Mouse (Mus musculus) neural tube, embryonic 13.5 days (tissue): Measurements from ENCODE around the gene Trdmt1. TPM values are rescaled to one million over a fixed set of nuclear protein-coding genes. Genes with fewer than 3 reads are reported as not detected.

Experiments used
- ATAC-seq: fragments of 200-750 bp; cut with Nextera tagmentation; 2 replicates; pipeline ENCODE4 v1.8.0; 2017; ENCODE audit warnings: low read depth, mild to moderate bottlenecking, moderate TSS enrichment, moderate library complexity
- H3K27ac ChIP-seq: fragments of 300-500 bp; sonication (generic); replicated peaks from 2 replicates; pipeline ENCODE4 v1.5.1; 2015; ENCODE audit warnings: moderate library complexity, mild to moderate bottlenecking, inconsistent platforms
- H3K27me3 ChIP-seq: fragments of 300-500 bp; sonication (generic); 2 replicates; pipeline ENCODE4 v1.6.1; 2015; ENCODE audit warnings: mild to moderate bottlenecking, inconsistent platforms
- H3K36me3 ChIP-seq: fragments of 300-500 bp; sonication (generic); 2 replicates; pipeline ENCODE4 v1.6.1; 2015; ENCODE audit warnings: mild to moderate bottlenecking, inconsistent platforms
- H3K4me1 ChIP-seq: fragments of 300-500 bp; sonication (generic); replicated peaks from 2 replicates; pipeline ENCODE4 v1.6.1; 2015; ENCODE audit warnings: inconsistent platforms
- H3K4me2 ChIP-seq: fragments of 300-500 bp; sonication (generic); 2 replicates; pipeline ENCODE4 v1.6.1; 2015; ENCODE audit warnings: inconsistent platforms, mild to moderate bottlenecking, moderate library complexity
- H3K4me3 ChIP-seq: fragments of 300-500 bp; sonication (generic); 2 replicates; pipeline ENCODE4 v1.5.1; 2015; ENCODE audit warnings: mild to moderate bottlenecking, inconsistent platforms
- H3K9ac ChIP-seq: fragments of 300-500 bp; sonication (generic); 2 replicates; pipeline ENCODE4 v1.6.1; 2015; ENCODE audit warnings: moderate library complexity, mild to moderate bottlenecking, inconsistent platforms
- H3K9me3 ChIP-seq: fragments of 300-500 bp; sonication (generic); 2 replicates; pipeline ENCODE4 v1.6.1; 2016; ENCODE audit warnings: inconsistent platforms
- WGBS: fragments of 180-500 bp; shearing (Covaris S2); methylation state at CpG from one replicate; pipeline ENCODE4 v1.1.7; 2015; 5-methylcytosine and 5-hydroxymethylcytosine counted together
- polyA plus RNA-seq: library from polyadenylated mRNA; unstranded; fragments of >200 nt; fragmentation: Nextera tagmentation; extraction: Ambion mirVana; gene quantifications from 2 replicates; pipeline ENCODE4 v1.2.1, GENCODE M21; 2015

Trdmt1 gene
- polyA plus RNA-seq, 1 experiment from 2014 or later = 9.9 TPM

DNA sequence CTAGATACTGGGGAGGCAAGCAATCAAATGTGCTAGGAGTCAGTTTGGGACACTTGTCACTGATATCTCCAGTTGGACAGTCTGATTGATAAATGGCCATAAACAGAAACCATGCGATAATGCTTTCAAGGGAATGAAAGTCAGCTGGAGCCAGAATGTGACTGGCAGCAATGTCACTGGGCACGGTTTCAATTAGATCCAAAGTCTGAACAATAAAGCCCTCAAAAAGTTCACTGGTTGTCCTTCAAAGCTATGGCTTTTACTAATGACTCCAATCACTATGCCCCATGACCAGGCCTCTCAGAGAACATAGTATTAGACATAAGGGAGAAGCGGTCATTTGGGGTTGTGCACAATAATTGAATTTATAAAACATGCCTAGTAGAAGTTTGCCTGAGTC is 59.9 kb downstream of the Trdmt1 start:
- Histone ChIP-seq H3K4me3 (no peak overlapping the region), H3K27me3 (no peaks in the 10 kb centered on the region), H3K36me3 (no peaks in the 10 kb centered on the region), H3K9ac (no peak overlapping the region), H3K4me2 (no peak overlapping the region), H3K9me3 (no peaks in the 10 kb centered on the region), H3K4me1 (no peaks in the 10 kb centered on the region), H3K27ac (no peak overlapping the region)
- ATAC-seq = no peak
- 87% methylated on average over 3 of the region's 3 CpGs for WGBS

DNA sequence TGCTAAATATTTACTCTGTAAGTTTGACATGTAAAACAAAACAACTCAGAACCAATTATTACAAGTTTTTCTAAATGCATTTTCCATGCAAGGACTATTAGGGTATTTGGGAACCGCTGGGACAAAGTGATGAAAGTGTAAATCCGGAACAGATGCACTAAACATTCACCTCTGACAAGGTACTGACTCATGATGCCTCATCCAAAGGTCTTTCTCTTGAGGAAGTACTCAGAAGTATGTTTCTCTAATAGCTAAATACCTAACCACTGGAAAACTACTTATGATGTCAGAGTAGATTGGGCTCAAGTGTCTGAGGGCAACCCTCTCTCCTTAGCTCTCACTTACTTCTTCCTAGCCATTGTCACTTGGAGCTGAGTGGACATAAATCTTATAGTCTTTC is 63.7 kb downstream of the Trdmt1 start:
- H3K4me1 ChIP-seq = no peaks in the 10 kb centered on the region
- H3K27me3 ChIP-seq = no peaks in the 10 kb centered on the region
- H3K27ac ChIP-seq = no peak overlapping the region
- ATAC-seq = no peak
- 92% methylated on average over 2 of the region's 2 CpGs for WGBS
- no peaks in the 10 kb centered on the region for H3K36me3 ChIP-seq
- H3K4me2 ChIP-seq = no peak overlapping the region
- H3K9ac ChIP-seq = no peak overlapping the region
- H3K4me3 ChIP-seq = no peak overlapping the region
- no peaks in the 10 kb centered on the region for H3K9me3 ChIP-seq

DNA sequence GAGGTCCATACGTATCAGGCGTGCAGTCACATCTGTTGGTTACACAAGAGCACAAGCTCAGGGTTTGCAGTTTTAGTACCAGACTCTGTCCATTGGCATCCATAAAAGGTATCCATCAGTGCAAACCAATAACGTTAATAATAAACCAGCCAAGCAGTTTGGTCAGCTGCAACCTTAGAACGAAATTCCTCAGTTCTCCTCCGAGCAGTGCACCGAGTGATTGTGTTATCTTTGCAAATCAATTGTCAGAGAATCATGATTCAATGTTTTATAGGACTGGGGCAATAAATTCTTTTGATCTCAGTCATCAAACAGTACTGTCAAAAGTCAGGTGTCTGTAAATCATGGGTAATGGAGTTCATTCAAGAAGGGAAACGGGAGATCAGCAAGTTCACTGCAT is 65.3 kb downstream of the Trdmt1 start:
- Histone ChIP-seq H3K9me3 (no peaks in the 10 kb centered on the region), H3K4me1 (no peaks in the 10 kb centered on the region), H3K4me2 (no peak overlapping the region), H3K4me3 (no peak overlapping the region), H3K9ac (no peak overlapping the region), H3K36me3 (no peaks in the 10 kb centered on the region), H3K27ac (no peak overlapping the region), H3K27me3 (no peaks in the 10 kb centered on the region)
- no peak for ATAC-seq
- 74% methylated on average over 7 of the region's 7 CpGs for WGBS

GRCm38 (mm10) chr2:13470108-13470507 is 74.4 kb downstream of the Trdmt1 start:
- ATAC-seq = no peak
- H3K9me3 ChIP-seq = no peaks in the 10 kb centered on the region
- no peak overlapping the region for H3K9ac ChIP-seq
- H3K4me1 ChIP-seq = no peaks in the 10 kb centered on the region
- H3K27me3 ChIP-seq = no peaks in the 10 kb centered on the region
- no peaks in the 10 kb centered on the region for H3K36me3 ChIP-seq
- WGBS = 94% methylated on average over 3 of the region's 3 CpGs
- H3K27ac ChIP-seq = no peak overlapping the region
- no peak overlapping the region for H3K4me3 ChIP-seq
- no peak overlapping the region for H3K4me2 ChIP-seq

GRCm38 (mm10) chr2:13469641-13470040 is 74.8 kb downstream of the Trdmt1 start:
- H3K27ac ChIP-seq = no peak overlapping the region
- H3K4me2 ChIP-seq = no peak overlapping the region
- H3K27me3 ChIP-seq = no peaks in the 10 kb centered on the region
- H3K4me3 ChIP-seq = no peak overlapping the region
- no peak overlapping the region for H3K9ac ChIP-seq
- no peaks in the 10 kb centered on the region for H3K36me3 ChIP-seq
- ATAC-seq = no peak
- no peaks in the 10 kb centered on the region for H3K4me1 ChIP-seq
- no peaks in the 10 kb centered on the region for H3K9me3 ChIP-seq
- WGBS = 80% methylated on average over 4 of the region's 4 CpGs

- no peak overlapping the region for H3K9ac ChIP-seq
- no peak overlapping the region for H3K27ac ChIP-seq
- H3K4me2 ChIP-seq = no peak overlapping the region
- no peaks in the 10 kb centered on the region for H3K36me3 ChIP-seq
- H3K4me1 ChIP-seq = no peaks in the 10 kb centered on the region
- no peaks in the 10 kb centered on the region for H3K9me3 ChIP-seq
- no peak for ATAC-seq
- no peak overlapping the region for H3K4me3 ChIP-seq
- 92% methylated on average over 3 of the region's 3 CpGs for WGBS
- no peaks in the 10 kb centered on the region for H3K27me3 ChIP-seq
Measured at GRCm38 (mm10) chr2:13466685-13467084, 77.8 kb downstream of the Trdmt1 start.

Other genes with a start within 250 kb of the Trdmt1 start
- 0.31 and 0.32 TPM in 2 replicates for gene Cubn, start 52.9 kb downstream of the Trdmt1 start, polyA plus RNA-seq
- gene Vim, start 29.3 kb upstream of the Trdmt1 start, polyA plus RNA-seq = 952 and 963 TPM in 2 replicates
- 0.82 and 1.2 TPM in 2 replicates for gene St8sia6, start 249.4 kb upstream of the Trdmt1 start, polyA plus RNA-seq